Mouse (Mus musculus) ovary, postnatal 10 days (tissue): Measurements from ENCODE around the gene Thbs1.

Experiments
- DNase-seq: peaks from one replicate; pipeline ENCODE4 v3.0.0; 2022; ENCODE audit warnings: low spot score

Gene Thbs1

GRCm38 (mm10) chr2:118148321-118149142 is 36.9 kb downstream of the Thbs1 start:
- DNase-seq, result no peak

GRCm38 (mm10) chr2:118149855-118150563 is 38.3 kb downstream of the Thbs1 start:
- DNase-seq, result peak; percentile 22

- no peak for DNase-seq
Measured at GRCm38 (mm10) chr2:118158095-118158494, 46.4 kb downstream of the Thbs1 start.

GRCm38 (mm10) chr2:118159126-118159525 is 47.5 kb downstream of the Thbs1 start:
- no peak for DNase-seq

GRCm38 (mm10) chr2:118160547-118160946 is 48.9 kb downstream of the Thbs1 start:
- no peak for DNase-seq

- DNase-seq, result no peak
Measured at GRCm38 (mm10) chr2:118160991-118161390, 49.3 kb downstream of the Thbs1 start.

- no peak for DNase-seq
Measured at GRCm38 (mm10) chr2:118162486-118162885, 50.8 kb downstream of the Thbs1 start.

GRCm38 (mm10) chr2:118164137-118164536 is 52.5 kb downstream of the Thbs1 start:
- no peak for DNase-seq

GRCm38 (mm10) chr2:118165691-118166090 is 54.0 kb downstream of the Thbs1 start:
- DNase-seq, result no peak

- DNase-seq, result no peak
Measured at GRCm38 (mm10) chr2:118167731-118168130, 56.1 kb downstream of the Thbs1 start.

GRCm38 (mm10) chr2:118168225-118168624 is 56.5 kb downstream of the Thbs1 start:
- no peak for DNase-seq

- DNase-seq, result no peak
Measured at GRCm38 (mm10) chr2:118174558-118175383, 63.1 kb downstream of the Thbs1 start.
